Mouse (Mus musculus): ENCODE measurements around the gene Olfr282. TPM values are rescaled to one million over a fixed set of nuclear protein-coding genes. Genes with fewer than 3 reads are reported as not detected.

Gene Olfr282
- polyA plus RNA-seq, 1 experiment, result not detected

DNA sequence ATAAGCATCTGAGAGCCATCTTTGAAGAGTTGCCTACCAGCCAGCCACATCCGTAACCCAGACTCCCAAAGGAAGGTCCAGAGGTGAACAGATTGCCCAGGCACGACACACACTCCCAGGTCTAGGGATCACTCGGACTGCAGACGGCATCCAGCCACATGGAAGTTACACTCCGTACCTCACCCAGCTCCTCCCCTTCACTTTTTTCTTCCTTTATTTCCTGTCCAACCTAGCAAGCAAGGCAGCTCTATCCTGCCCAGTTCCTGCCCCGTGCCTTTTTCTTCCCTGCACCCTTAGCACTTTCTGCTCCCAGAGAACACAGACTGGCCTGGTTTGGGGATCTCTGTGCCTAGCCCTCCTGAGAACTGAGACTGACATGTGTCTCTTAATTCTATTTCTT, 6.3 kb upstream of the Olfr282 start:
- Histone ChIP-seq H3K4me1 (ENCODE audit: control insufficient read depth, insufficient read depth, insufficient read length, low read length) (no peaks in the 10 kb centered on the region), H3K4me3 (ENCODE audit: insufficient read depth, low read depth, low read length) (no peak overlapping the region), H3K27ac (replicated peaks; ENCODE audit: low read depth, low read length) (no peak overlapping the region)

DNA sequence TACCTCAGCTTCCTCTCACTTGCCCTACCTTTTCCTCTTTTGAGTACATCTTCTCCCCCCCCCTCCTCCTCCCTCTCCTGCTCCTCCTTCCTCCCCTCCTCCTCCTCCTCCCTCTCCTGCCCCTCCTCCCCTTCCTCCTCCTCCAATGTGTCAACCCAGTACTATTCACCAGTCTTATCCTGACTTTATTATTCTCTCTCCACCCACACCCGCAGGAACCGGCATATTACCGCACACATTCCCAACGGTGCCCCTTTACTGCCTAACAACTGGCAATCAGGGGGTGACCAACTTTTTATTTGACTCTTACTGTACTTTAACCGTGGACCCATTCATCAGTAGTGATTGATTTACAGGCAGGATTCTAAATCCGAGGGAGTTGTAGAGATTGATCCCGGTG, 5.8 kb upstream of the Olfr282 start:
- H3K27ac ChIP-seq (replicated peaks; ENCODE audit: low read depth, low read length), result no peak overlapping the region

DNA sequence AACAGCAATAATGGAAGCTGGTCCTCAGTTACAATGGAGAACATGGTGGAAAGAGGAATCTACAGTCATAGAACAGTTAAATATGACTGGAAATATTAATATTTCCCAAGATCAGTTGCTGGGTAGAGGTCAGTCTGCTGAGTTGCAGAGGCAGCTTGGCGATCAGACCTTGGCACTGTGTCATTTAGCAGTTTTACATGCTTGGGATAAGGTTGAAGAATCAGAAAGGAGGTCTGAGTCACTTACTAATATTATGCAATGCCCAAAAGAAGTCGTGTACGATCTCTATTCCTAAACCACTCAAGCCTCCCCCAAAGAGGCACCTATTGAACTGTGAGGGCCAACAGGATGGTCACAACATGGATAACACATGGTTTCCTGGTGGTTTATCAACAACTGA, 13.5 kb downstream of the Olfr282 start:
- H3K27ac ChIP-seq (replicated peaks; ENCODE audit: low read depth, low read length), result no peak overlapping the region
- peaks cover 2% of the 10 kb centered on the region; the same call in 1 of the 2 replicates for H3K4me1 ChIP-seq (ENCODE audit: control insufficient read depth, insufficient read depth, insufficient read length, low read length)
- no peak overlapping the region for H3K4me3 ChIP-seq (ENCODE audit: insufficient read depth, low read depth, low read length)

More for the DNA sequence above, 5.8 kb upstream of the Olfr282 start:
- H3K4me3 ChIP-seq (ENCODE audit: insufficient read depth, low read depth, low read length), result no peak overlapping the region
- no peaks in the 10 kb centered on the region for H3K4me1 ChIP-seq (ENCODE audit: control insufficient read depth, insufficient read depth, insufficient read length, low read length)

DNA sequence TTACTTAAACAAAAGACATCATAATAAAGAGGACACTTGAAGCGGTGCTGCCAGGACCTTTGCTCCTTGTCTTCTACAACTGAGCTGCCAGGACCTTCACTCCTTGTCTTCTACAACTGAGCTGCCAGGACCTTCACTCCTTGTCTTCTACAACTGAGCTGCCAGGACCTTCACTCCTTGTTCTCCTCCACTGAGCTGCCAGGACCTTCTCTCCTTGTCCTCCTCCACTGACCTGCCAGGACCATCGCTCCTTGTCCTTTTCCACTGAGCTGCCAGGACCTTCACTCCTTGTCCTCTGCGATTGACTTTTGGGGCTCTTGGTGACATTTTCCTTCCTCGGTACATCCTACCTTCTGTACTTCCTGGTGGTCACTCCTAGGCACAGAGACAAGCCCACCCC, 17.5 kb downstream of the Olfr282 start:
- 0 out of 2 replicates have a peak overlapping the region, but pooled peaks have one; percentile 7 for H3K4me3 ChIP-seq (ENCODE audit: insufficient read depth, low read depth, low read length)
- no peak overlapping the region for H3K27ac ChIP-seq (replicated peaks; ENCODE audit: low read depth, low read length)
- peaks cover 2% of the 10 kb centered on the region; the same call in 1 of the 2 replicates for H3K4me1 ChIP-seq (ENCODE audit: control insufficient read depth, insufficient read depth, insufficient read length, low read length)

DNA sequence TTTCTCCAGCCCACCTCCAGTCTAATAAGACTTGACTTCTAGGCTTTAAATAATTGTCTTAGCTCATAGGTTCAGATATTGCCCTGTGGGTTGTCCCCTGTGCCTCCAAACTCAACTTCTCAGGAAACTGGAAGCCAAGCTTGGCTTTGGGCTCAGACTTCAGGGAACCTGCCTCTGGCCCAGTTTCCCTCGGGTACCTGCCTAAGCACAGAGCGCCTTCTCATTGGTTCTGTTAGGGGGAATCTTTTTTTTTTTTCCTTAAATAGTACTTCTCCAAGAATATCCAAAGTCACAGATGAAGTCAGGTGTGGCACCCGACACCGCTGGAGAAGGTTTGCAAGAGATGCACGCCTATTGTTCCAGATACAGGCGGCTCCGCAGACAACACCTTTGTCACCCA, 21.3 kb downstream of the Olfr282 start, which contains the start of gene Olfr281:
TSS of gene Olfr281 (plus strand) at position 301 of the 400 bp plus-strand sequence.
- Histone ChIP-seq H3K27ac (replicated peaks; ENCODE audit: low read depth, low read length) (no peak within 1 kb of the TSS), H3K4me3 (ENCODE audit: insufficient read depth, low read depth, low read length) (no peak within 1 kb of the TSS), H3K4me1 (ENCODE audit: control insufficient read depth, insufficient read depth, insufficient read length, low read length) (0 out of 2 replicates have a peak, but pooled peaks cover 2% of the 10 kb centered on the region)

DNA sequence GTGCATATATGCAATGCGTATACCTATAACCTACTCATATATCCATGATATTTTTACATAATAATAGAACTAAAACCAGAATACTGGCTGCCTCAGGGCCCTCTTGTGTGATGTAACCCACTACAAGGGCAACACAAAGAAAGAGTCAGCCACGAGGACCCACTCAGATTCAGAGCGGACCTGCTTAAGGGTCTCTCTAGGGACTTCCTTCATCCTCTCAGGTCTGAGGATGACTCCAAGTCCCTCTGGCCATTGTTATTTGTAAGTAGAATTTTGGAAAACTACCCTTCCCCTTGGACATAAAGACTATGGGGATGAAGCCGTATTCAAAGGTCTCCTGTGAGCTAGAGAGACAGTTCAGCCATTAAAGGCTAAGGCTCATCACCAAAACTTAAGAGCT, 38.6 kb downstream of the Olfr282 start, which contains the start of gene OR5BS1P:
TSS of gene OR5BS1P (plus strand) at position 301 of the 400 bp plus-strand sequence.
- Histone ChIP-seq H3K27ac (replicated peaks; ENCODE audit: low read depth, low read length) (no peak within 1 kb of the TSS), H3K4me3 (ENCODE audit: insufficient read depth, low read depth, low read length) (no peak within 1 kb of the TSS), H3K4me1 (ENCODE audit: control insufficient read depth, insufficient read depth, insufficient read length, low read length) (no peaks in the 10 kb centered on the region)

DNA sequence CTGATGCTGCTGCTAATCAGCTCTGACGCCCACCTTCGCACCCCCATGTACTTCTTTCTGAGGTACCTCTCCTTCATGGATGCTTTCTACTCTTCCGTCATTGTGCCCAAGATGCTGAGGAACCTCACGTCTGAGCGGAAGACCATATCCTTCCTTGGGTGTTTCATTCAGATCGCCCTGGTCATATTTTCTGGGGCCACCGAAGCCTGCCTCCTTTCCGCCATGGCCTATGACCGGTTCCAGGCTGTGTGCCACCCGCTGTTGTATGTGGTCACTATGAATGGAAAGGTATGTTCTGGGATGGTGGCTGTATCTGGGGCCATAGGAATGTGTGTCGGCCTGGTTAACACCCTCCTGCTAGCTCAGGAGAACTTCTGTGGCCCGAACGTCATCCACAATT, 40.5 kb downstream of the Olfr282 start:
- H3K4me1 ChIP-seq (ENCODE audit: control insufficient read depth, insufficient read depth, insufficient read length, low read length), result no peaks in the 10 kb centered on the region
- no peak overlapping the region for H3K27ac ChIP-seq (replicated peaks; ENCODE audit: low read depth, low read length)

DNA sequence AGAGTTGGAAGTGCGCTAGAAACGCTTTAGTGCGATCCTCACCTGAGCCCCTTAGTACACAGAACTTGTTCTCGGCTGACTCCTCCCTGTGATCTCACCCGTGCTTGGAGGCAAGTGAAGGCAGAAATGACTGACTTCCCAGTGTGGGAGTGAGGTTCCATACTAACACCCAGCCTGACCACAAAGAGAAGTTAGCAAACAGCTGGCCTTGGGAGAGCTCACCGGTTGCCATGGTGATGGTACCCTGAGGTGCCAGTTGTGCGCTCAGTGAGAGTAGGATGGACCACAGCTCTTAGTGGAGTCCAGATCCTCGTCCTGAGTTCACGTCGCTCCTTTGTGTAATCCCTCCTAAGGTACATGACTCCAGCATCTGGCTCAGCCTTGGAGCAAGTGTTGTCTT, 43.9 kb downstream of the Olfr282 start:
- no peak overlapping the region for H3K27ac ChIP-seq (replicated peaks; ENCODE audit: low read depth, low read length)
- no peaks in the 10 kb centered on the region for H3K4me1 ChIP-seq (ENCODE audit: control insufficient read depth, insufficient read depth, insufficient read length, low read length)
- H3K4me3 ChIP-seq (ENCODE audit: insufficient read depth, low read depth, low read length), result no peak overlapping the region

More for the DNA sequence above, 40.5 kb downstream of the Olfr282 start:
- H3K4me3 ChIP-seq (ENCODE audit: insufficient read depth, low read depth, low read length), result no peak overlapping the region

DNA sequence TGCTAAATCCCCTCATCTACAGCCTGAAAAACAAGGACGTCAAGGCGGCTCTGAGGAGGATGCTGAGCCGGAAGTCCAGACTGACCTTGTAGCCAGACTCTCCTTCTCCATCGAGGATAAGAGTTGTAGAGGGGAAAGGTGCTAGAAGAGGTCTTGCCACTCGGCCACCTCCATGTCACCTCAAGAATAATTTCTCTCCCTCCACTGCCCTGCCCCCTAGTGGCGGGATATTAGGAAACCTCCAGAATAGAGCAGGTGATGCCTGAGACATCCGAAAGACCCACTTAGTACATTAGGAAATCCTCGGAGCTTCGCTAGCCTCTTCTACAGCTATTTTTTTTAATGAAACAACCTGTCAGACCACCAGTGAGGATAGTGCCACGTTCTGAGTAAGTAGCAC, 44.4 kb downstream of the Olfr282 start:
- Histone ChIP-seq H3K4me3 (ENCODE audit: insufficient read depth, low read depth, low read length) (no peak overlapping the region), H3K27ac (replicated peaks; ENCODE audit: low read depth, low read length) (no peak overlapping the region), H3K4me1 (ENCODE audit: control insufficient read depth, insufficient read depth, insufficient read length, low read length) (no peaks in the 10 kb centered on the region)

DNA sequence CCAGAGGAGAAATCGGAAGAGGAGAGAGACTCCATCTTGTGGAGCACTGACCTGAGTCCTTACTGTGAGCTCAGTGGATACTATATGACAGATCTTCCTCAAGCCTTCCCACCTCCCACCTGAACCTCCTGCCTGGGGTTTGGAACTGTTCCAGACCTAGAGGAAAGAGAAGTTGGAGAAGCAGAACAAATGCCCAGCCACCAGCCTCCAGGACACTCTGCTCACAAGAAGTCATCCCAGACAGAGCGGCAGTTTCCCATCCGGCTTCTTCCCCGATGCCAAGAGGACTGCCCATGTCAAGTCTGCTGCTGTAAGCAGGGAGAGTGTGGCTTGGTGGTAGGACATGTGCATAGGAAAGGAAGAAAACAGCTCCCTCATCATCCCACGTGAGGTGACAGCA, 45.3 kb downstream of the Olfr282 start:
- H3K4me3 ChIP-seq (ENCODE audit: insufficient read depth, low read depth, low read length), result no peak overlapping the region
- no peaks in the 10 kb centered on the region; the same call in 1 of the 2 replicates for H3K4me1 ChIP-seq (ENCODE audit: control insufficient read depth, insufficient read depth, insufficient read length, low read length)
- H3K27ac ChIP-seq (replicated peaks; ENCODE audit: low read depth, low read length), result no peak overlapping the region

DNA sequence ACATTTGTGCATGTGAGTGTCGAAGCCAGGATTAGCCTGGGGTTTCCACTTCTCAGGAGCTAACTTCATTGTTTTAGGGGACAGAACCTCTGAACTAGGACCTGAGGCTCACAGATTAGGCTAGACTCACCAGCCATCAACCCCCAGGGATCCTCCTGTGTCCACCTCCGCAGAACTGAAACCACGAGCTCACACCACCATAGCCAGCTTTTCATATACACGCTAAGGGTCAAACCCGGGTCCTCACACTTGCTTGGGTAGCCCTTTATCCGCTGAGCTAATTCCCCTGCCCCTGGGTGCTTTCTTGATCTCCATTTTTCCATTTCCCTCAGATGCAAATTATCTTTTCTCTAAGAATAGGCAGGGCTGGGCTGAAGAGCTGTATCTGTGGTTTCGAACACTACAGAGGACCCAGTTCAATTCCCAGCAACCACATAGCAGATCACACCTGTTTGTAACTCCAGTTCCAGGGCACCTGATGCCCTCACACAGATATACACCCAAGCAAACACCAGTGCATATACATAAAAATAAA, 48.6 kb downstream of the Olfr282 start:
- Histone ChIP-seq H3K4me3 (ENCODE audit: insufficient read depth, low read depth, low read length) (no peak overlapping the region), H3K4me1 (ENCODE audit: control insufficient read depth, insufficient read depth, insufficient read length, low read length) (peaks cover 10% of the 10 kb centered on the region; the same call in 1 of the 2 replicates), H3K27ac (replicated peaks; ENCODE audit: low read depth, low read length) (no peak overlapping the region)

DNA sequence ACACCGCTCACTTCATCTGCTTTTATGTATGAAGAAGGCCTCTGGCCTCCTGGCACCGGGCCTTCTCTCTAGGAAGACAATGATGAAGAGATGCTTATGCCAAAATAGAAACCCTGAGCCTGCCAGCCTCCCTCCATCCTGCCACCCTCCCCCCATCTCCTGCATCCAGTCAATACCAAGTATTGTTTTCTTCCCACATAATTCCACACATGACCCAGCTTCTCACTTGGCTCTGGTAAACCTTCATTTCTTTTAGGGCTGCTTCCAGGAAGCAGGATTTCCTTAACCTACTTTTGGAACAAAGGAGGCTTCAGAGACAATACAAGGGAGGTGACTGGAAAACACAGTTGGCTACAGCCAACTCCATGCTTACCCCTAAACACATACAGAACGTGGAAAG, 51.7 kb downstream of the Olfr282 start, which contains the start of gene Lalba:
TSS of gene Lalba (minus strand) at position 21 of the 400 bp plus-strand sequence.
- no peak within 1 kb of the TSS for H3K4me3 ChIP-seq (ENCODE audit: insufficient read depth, low read depth, low read length)
- peaks cover 10% of the 10 kb centered on the region; the same call in 1 of the 2 replicates for H3K4me1 ChIP-seq (ENCODE audit: control insufficient read depth, insufficient read depth, insufficient read length, low read length)
- H3K27ac ChIP-seq (replicated peaks; ENCODE audit: low read depth, low read length), result peak within 1 kb of the TSS; percentile 98

DNA sequence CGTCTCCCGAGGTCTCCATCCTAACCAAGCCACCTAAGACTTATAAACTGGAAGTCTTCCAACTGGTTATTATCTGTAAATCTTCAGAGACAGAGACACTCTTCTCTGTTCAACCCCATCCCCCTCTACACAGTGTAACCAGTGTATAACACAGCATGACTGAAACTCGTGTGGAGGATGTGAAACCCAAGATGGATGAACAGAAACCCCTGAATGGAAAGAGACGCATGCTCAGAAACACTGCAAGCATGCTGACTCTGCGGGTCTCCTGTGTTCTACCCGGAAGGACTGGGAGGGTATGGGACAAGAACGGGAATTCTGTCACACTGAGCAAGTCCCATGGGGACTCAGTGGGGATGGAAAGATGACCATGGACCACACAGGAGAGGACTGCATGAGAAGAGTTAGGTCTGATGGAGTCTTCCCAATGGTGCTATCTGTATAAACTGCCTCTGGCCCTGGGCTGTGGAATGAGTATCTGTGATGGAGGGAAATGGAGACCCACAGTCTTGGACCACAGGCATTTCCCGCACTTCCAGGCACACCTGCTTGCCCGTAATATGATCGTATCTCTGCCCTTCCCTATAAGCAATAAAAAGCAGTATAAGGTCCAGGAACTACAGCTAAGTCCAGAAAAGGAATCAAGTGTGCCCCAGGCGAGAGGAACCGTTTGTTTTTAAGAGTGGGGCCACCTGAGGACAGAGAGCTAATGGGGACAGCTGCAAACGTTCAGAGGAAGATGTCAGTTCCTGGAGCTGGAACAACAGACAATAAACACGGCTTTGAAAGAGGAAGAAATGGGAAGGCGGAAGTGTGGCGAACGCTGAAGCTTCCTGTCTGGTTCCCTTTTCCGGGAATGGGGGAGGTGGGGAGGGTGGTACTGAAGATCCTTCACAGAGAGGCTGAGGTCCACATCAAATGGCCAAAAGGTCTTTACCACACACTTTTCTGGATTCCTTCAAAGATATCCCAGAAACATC, 53.2 kb downstream of the Olfr282 start:
- Histone ChIP-seq H3K4me3 (ENCODE audit: insufficient read depth, low read depth, low read length) (no peak overlapping the region), H3K27ac (replicated peaks; ENCODE audit: low read depth, low read length) (peak overlapping the region; percentile 98), H3K4me1 (ENCODE audit: control insufficient read depth, insufficient read depth, insufficient read length, low read length) (peaks cover 10% of the 10 kb centered on the region; the same call in 1 of the 2 replicates)

DNA sequence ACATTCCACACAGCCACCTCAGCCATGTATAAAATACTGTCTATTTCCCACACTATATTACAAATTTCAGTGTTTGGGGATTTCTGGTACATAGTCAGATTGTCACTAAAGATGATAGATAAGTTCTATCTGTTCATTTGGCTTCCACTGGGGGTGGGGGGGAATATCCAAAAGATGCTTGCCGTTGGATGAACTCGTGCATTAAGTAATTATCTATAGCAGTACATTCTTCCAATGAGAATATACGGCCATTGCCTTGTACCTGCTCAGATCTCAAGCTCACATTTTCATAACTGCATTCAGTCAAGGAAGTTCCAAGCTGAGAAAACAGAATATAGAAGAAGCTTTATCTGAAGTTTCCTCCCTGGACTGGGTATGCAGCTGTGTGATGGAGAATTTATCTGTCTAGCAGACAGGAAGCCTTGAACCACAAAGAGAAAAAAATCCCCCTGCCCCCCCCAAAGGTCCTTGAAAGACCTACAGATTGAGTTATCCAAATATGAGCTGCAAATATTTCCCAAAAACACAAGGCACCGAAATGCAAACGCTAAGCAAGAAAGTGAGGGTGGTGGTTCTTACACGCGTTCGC, 55.5 kb downstream of the Olfr282 start:
- H3K4me1 ChIP-seq (ENCODE audit: control insufficient read depth, insufficient read depth, insufficient read length, low read length), result peaks cover 10% of the 10 kb centered on the region; the same call in 1 of the 2 replicates
- H3K27ac ChIP-seq (replicated peaks; ENCODE audit: low read depth, low read length), result no peak overlapping the region
- H3K4me3 ChIP-seq (ENCODE audit: insufficient read depth, low read depth, low read length), result no peak overlapping the region

Data from brown adipose tissue, adult 24 weeks (tissue).